Mouse (Mus musculus) gastrocnemius, postnatal 25 days (tissue): ENCODE data around the gene Fabp7. TPM values are rescaled to one million over a fixed set of nuclear protein-coding genes. Genes with fewer than 3 reads are reported as not detected.

Experiments
- DNase-seq: peaks from one replicate; pipeline ENCODE4 v3.0.0; 2022
- total RNA-seq, 2 experiments: library from RNA; stranded (reverse); gene quantifications; 1 replicate in 1 of 2; 2 replicates in 1 of 2; pipeline ENCODE4 v1.2.3; 2021

The Fabp7 gene
- total RNA-seq, 2 experiments from 2014 or later = not detected

GRCm38 (mm10) chr10:57807754-57808153 is 23.1 kb downstream of the Fabp7 start:
- DNase-seq = no peak

- no peak for DNase-seq
These were observed 27.6 kb downstream of the Fabp7 start for GRCm38 (mm10) chr10:57812161-57812856.

- no peak for DNase-seq
These were observed 29.6 kb downstream of the Fabp7 start for GRCm38 (mm10) chr10:57814295-57814694.

GRCm38 (mm10) chr10:57815869-57816268 is 31.2 kb downstream of the Fabp7 start:
- no peak for DNase-seq

- DNase-seq = no peak
These were observed 34.5 kb downstream of the Fabp7 start for GRCm38 (mm10) chr10:57819209-57819608.

GRCm38 (mm10) chr10:57822473-57822872 is 37.8 kb downstream of the Fabp7 start:
- no peak for DNase-seq

- DNase-seq = no peak
These were observed 44.0 kb downstream of the Fabp7 start for GRCm38 (mm10) chr10:57828649-57829048.

- DNase-seq = no peak
These were observed 44.9 kb downstream of the Fabp7 start for GRCm38 (mm10) chr10:57829621-57830020.

- DNase-seq = no peak
These were observed 50.4 kb downstream of the Fabp7 start for GRCm38 (mm10) chr10:57835094-57835493.

- DNase-seq = no peak
These were observed 51.3 kb downstream of the Fabp7 start for GRCm38 (mm10) chr10:57835982-57836381.

Other genes starting within 250 kb of the Fabp7 start
- gene Pkib, start 152.9 kb upstream of the Fabp7 start, total RNA-seq = not detected
- gene Smpdl3a, start 9.5 kb downstream of the Fabp7 start, total RNA-seq = 10 to 100 TPM; 37.6 to 47.7 TPM